Mouse (Mus musculus): ENCODE measurements around the gene Rbfox3.

GRCm38 (mm10) chr11:118896032-118896675 is 15.2 kb downstream of the Rbfox3 start:
- TF ChIP-seq MEF2A (IDR thresholded peaks at IDR 0.05; ENCODE audit: borderline replicate concordance, low read depth, low read length), result no peak
- no peak for TF ChIP-seq ZMIZ1 (IDR thresholded peaks at IDR 0.05; ENCODE audit: low read depth, low read length)

Data from CH12.LX (cell line).